Mouse (Mus musculus): Measurements from ENCODE around the gene Tmem214.
"Not testable (repeated sequence)": the region's sequence is repeated elsewhere in the genome, so short reads cannot be mapped to it uniquely, and the experiment has no call there.

The Tmem214 gene

GRCm38 (mm10) chr5:30879347-30879943 lies 11.6 kb downstream of the Tmem214 start:
- no peak for DNase-seq

GRCm38 (mm10) chr5:30881839-30882238 lies 14.0 kb downstream of the Tmem214 start:
- DNase-seq: not testable (repeated sequence)

GRCm38 (mm10) chr5:30886209-30886608 lies 18.4 kb downstream of the Tmem214 start:
- no peak for DNase-seq

- DNase-seq: no peak
Measured at GRCm38 (mm10) chr5:30886731-30887130, 18.9 kb downstream of the Tmem214 start.

- DNase-seq: peak; percentile 89
Measured at GRCm38 (mm10) chr5:30887331-30887761, 19.5 kb downstream of the Tmem214 start.

- peak; percentile 93 for DNase-seq
Measured at GRCm38 (mm10) chr5:30887858-30888336, 20.1 kb downstream of the Tmem214 start.

- peak; percentile 94 for DNase-seq
Measured at GRCm38 (mm10) chr5:30888337-30889087, 20.7 kb downstream of the Tmem214 start, which contains the start of gene Agbl5. Gene Agbl5 (plus strand): TSS chr5:30888694.

GRCm38 (mm10) chr5:30889088-30889754 lies 21.4 kb downstream of the Tmem214 start:
- DNase-seq: no peak

- no peak for DNase-seq
Measured at GRCm38 (mm10) chr5:30890375-30890774, 22.6 kb downstream of the Tmem214 start.

GRCm38 (mm10) chr5:30901860-30902259 lies 34.0 kb downstream of the Tmem214 start:
- no peak for DNase-seq

GRCm38 (mm10) chr5:30907413-30908059 lies 39.7 kb downstream of the Tmem214 start, which contains the start of gene Ost4:
Gene Ost4 (minus strand): TSS chr5:30907788.
- peak; percentile 93 for DNase-seq

- no peak for DNase-seq
Measured at GRCm38 (mm10) chr5:30908426-30909299, 40.9 kb downstream of the Tmem214 start.

- DNase-seq: no peak
Measured at GRCm38 (mm10) chr5:30909300-30909659, 41.5 kb downstream of the Tmem214 start.

GRCm38 (mm10) chr5:30909863-30910262 lies 42.1 kb downstream of the Tmem214 start:
- DNase-seq: no peak

GRCm38 (mm10) chr5:30910481-30910880 lies 42.7 kb downstream of the Tmem214 start:
- DNase-seq: no peak

- no peak for DNase-seq
Measured at GRCm38 (mm10) chr5:30912156-30912555, 44.3 kb downstream of the Tmem214 start.

GRCm38 (mm10) chr5:30913060-30913841 lies 45.4 kb downstream of the Tmem214 start, which contains the start of gene Emilin1:
Gene Emilin1 (plus strand): TSS chr5:30913402.
- DNase-seq: no peak

- no peak for DNase-seq
Measured at GRCm38 (mm10) chr5:30914101-30914635, 46.4 kb downstream of the Tmem214 start.

GRCm38 (mm10) chr5:30914849-30915248 lies 47.0 kb downstream of the Tmem214 start:
- DNase-seq: peak; percentile 58

- peak; percentile 63 for DNase-seq
Measured at GRCm38 (mm10) chr5:30915456-30915855, 47.6 kb downstream of the Tmem214 start.

- peak; percentile 93 for DNase-seq
Measured at GRCm38 (mm10) chr5:30915974-30916433, 48.2 kb downstream of the Tmem214 start.
